Mouse (Mus musculus) olfactory bulb, adult 2 months (tissue): Measurements from ENCODE around the gene Zdhhc9. TPM values are rescaled to one million over a fixed set of nuclear protein-coding genes. Genes with fewer than 3 reads are reported as not detected.
A peak's percentile ranks its signal among the peaks of the same experiment; 100 is the strongest.
"Not testable (repeated sequence)": the region's sequence is repeated elsewhere in the genome, so short reads cannot be mapped to it uniquely, and the experiment has no call there.

Experiments used
- H3K27ac ChIP-seq: fragments of 200-500 bp; 2 replicates; pipeline ENCODE4 v1.5.1; 2012; ENCODE audit warnings: low read depth, low read length; ENCODE audit not compliant: insufficient read depth
- H3K4me1 ChIP-seq: fragments of 200-500 bp; 2 replicates; pipeline ENCODE4 v1.6.1; 2012; ENCODE audit warnings: low read length; ENCODE audit not compliant: control insufficient read depth, insufficient read depth
- H3K4me3 ChIP-seq: fragments of 200-500 bp; 2 replicates; pipeline ENCODE4 v1.5.1; 2012; ENCODE audit warnings: mild to moderate bottlenecking, low read depth, low read length, moderate library complexity; ENCODE audit not compliant: insufficient read depth
- CTCF ChIP-seq: fragments of 200-500 bp; IDR thresholded peaks from 2 replicates; pipeline ENCODE4 v1.5.1; 2012; ENCODE audit warnings: low read depth, mild to moderate bottlenecking, low read length, moderate library complexity; ENCODE audit not compliant: insufficient read depth
- POLR2A ChIP-seq: fragments of 200-500 bp; IDR thresholded peaks from 2 replicates; pipeline ENCODE4 v1.6.1; 2012; ENCODE audit warnings: mild to moderate bottlenecking, low read depth, low read length, moderate library complexity; ENCODE audit not compliant: insufficient read depth
- WGBS: fragments of 180-500 bp; shearing (Covaris S2); methylation state at CpG from one replicate; pipeline ENCODE4 v1.1.7; 2018; 5-methylcytosine and 5-hydroxymethylcytosine counted together
- polyA plus RNA-seq: library from polyadenylated mRNA; stranded (reverse); fragments of >200 nt; gene quantifications from 2 replicates; pipeline ENCODE4 v1.2.4, GENCODE M21; 2012; ENCODE audit warnings: low replicate concordance; ENCODE audit not compliant: missing spikeins, insufficient read depth, insufficient read length

The Zdhhc9 gene
- not detected in 2 replicates for polyA plus RNA-seq

DNA sequence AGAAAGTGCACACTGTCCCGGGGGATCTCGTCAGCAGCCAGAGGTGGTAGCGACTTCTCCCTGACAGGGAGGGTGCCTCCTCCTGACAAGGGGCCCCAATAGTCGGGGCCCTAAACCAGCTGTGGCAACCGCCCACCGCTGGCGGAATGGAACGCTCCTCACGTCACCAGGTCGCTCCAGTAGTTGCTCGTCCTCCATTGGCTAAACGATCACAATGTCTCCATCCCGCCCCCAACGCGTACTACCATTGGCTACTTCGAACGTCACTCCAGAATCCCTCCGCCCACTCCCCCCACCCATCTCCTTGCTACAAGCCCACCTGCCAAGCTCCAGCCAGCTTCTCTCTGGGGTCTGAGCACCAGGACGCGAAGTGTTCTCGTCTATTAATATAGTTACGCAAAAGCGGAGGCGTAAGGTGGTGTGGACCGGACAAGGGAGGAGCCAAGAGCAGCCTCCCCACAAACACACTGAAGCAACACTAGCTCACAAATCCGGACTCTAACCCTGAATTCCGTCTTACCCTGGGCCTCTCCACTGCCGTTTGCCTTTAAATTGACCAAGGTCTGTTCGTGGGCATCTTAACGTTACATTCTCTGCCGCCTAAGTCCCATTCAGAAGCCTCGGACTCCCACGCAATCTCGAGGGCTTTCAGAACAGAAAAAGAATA, at the start of gene Zdhhc9:
TSS of gene Zdhhc9 (minus strand) at position 360 of the 667 bp plus-strand sequence.
- WGBS = 17% methylated on average over 34 of the region's 34 CpGs
- peak within 1 kb of the TSS; percentile 72 for H3K4me3 ChIP-seq

GRCm38 (mm10) chrX:48257011-48257410, 48.3 kb upstream of the Zdhhc9 start:
- Histone ChIP-seq H3K4me1 (peaks cover 2% of the 10 kb centered on the region; the same call in 1 of the 2 replicates), H3K27ac (no peak overlapping the region), H3K4me3 (peak overlapping the region; percentile 53)
- TF ChIP-seq POLR2A (no peak), CTCF (no peak)
- WGBS = 17% methylated on average over 16 of the region's 16 CpGs

More for the DNA sequence above, at the start of gene Zdhhc9:
- H3K27ac ChIP-seq = peak within 1 kb of the TSS; percentile 86
- no peak for TF ChIP-seq CTCF
- TF ChIP-seq POLR2A = peak; percentile 54
- peaks cover 4% of the 10 kb centered on the region; the same call in 1 of the 2 replicates for H3K4me1 ChIP-seq

DNA sequence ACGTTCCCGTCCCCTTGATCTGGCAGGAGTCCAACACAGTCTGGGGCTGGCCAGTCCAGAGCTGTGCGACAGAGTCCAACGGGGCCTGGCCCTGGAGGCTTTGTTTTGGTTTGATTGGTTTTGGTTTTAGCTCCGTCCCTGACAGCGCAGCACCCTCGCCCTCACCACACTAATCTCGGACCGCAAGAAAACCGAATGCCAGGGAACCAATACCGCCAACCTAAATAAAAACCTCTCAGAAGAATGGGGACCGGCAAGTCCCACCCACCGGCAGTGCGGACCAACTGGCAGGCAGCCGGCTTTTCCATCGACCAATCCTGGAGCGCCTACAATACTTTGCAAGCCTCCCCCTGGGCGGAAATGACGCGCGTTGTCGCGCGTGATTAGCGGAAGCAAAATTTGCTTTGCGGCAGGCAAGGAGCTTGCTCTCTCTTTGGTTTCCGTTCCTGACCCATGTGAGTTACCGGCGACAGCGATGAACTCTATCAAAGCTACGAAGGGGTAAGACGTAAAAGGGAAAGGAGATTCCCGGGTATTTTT, 47.9 kb upstream of the Zdhhc9 start, which contains the start of gene Utp14a:
TSS of gene Utp14a (plus strand) at position 395 of the 540 bp plus-strand sequence.
- peak; percentile 57 for TF ChIP-seq POLR2A
- no peak for TF ChIP-seq CTCF
- H3K27ac ChIP-seq = peak within 1 kb of the TSS; percentile 85; the same call in 1 of the 2 replicates
- H3K4me1 ChIP-seq = peaks cover 2% of the 10 kb centered on the region; the same call in 1 of the 2 replicates

GRCm38 (mm10) chrX:48255830-48256428, 47.3 kb upstream of the Zdhhc9 start:
- WGBS = 20% methylated on average over 18 of the region's 18 CpGs
- TF ChIP-seq POLR2A (no peak), CTCF (no peak)
- Histone ChIP-seq H3K27ac (peak overlapping the region; percentile 85; the same call in 1 of the 2 replicates), H3K4me3 (peak overlapping the region; percentile 91), H3K4me1 (peaks cover 2% of the 10 kb centered on the region; the same call in 1 of the 2 replicates)

More for the DNA sequence above, 47.9 kb upstream of the Zdhhc9 start, which contains the start of gene Utp14a:
- WGBS = 16% methylated on average over 33 of the region's 33 CpGs
- H3K4me3 ChIP-seq = peak within 1 kb of the TSS; percentile 91

GRCm38 (mm10) chrX:48234417-48234816, 25.7 kb upstream of the Zdhhc9 start:
- 68% methylated on average over 7 of the region's 7 CpGs for WGBS
- Histone ChIP-seq H3K4me3 (no peak overlapping the region), H3K27ac (no peak overlapping the region), H3K4me1 (no peaks in the 10 kb centered on the region)
- TF ChIP-seq CTCF (no peak), POLR2A (no peak)

DNA sequence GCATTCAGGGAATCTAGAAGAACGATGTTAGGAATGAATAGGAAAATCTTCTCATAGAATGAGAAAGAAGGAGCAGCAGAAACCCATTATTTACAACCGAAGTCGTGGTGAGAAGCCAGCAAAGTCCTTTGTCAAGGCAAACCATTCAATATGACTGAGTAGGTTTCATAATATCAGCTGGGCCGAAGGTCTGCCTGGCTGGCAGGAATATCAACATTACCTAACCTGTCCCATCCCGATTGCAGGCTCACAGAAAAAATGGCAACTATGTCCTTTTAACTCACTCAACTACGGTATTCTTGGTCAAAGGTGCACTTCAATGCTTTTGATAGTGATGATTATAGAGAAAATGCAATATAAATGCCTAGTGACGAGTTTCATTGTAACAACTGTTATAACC, 17.5 kb upstream of the Zdhhc9 start:
- H3K27ac ChIP-seq = no peak overlapping the region
- no peak for TF ChIP-seq POLR2A
- no peak for TF ChIP-seq CTCF
- H3K4me1 ChIP-seq = no peaks in the 10 kb centered on the region
- WGBS = 56% methylated on average over 7 of the region's 7 CpGs
- no peak overlapping the region for H3K4me3 ChIP-seq

GRCm38 (mm10) chrX:48222706-48223105, 14.0 kb upstream of the Zdhhc9 start:
- 80% methylated on average over 7 of the region's 7 CpGs for WGBS
- no peak for TF ChIP-seq CTCF
- no peak for TF ChIP-seq POLR2A

GRCm38 (mm10) chrX:48219468-48219867, 10.8 kb upstream of the Zdhhc9 start:
- WGBS = 88% methylated on average over 5 of the region's 5 CpGs
- Histone ChIP-seq H3K4me3 (no peak overlapping the region), H3K27ac (no peak overlapping the region), H3K4me1 (no peaks in the 10 kb centered on the region)
- TF ChIP-seq POLR2A = no peak
- TF ChIP-seq CTCF = no peak

More at GRCm38 (mm10) chrX:48222706-48223105, 14.0 kb upstream of the Zdhhc9 start:
- Histone ChIP-seq H3K27ac (no peak overlapping the region), H3K4me3 (no peak overlapping the region), H3K4me1 (no peaks in the 10 kb centered on the region)

GRCm38 (mm10) chrX:48209746-48210145, 1.1 kb upstream of the Zdhhc9 start:
- WGBS = 74% methylated on average over 4 of the region's 4 CpGs

More at GRCm38 (mm10) chrX:48209746-48210145, 1.1 kb upstream of the Zdhhc9 start:
- H3K4me3 ChIP-seq, H3K4me1 ChIP-seq, H3K27ac ChIP-seq: not testable (repeated sequence)
